In the genomic region with DNA sequence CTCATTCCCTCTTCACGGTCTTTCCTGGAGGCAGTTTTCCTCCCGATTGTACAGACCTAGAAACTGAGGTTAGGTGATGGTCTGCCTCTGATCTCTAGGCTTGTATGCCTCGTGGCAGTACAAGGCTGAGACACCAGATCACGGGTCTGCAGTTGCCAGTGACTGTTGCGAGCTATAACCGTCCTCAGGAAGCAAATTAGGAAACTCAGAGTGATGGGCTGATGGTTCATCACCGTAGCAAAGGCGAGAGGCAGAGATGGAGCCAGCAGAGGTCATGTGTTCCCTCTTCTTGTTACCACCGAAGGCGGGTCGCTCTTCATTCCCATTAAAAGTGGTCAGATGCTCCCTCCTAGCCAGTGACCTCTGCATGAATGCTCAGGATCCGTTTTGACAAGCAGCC, we compare ENCODE assay signal across 11 mouse cellular contexts. TPM values are rescaled to one million over a fixed set of nuclear protein-coding genes. Genes with fewer than 3 reads are reported as not detected.
DNase-seq lines count a peak whose midpoint lies in the region; ATAC-seq and TF ChIP-seq lines count a peak whose summit lies in the region.
"Had no signal": no experiment of that assay in that cellular context is flagged by ENCODE, and none has a peak within 500 bp of the region (broad histone marks: within the 10 kb centered on the region; RNA-seq: fewer than 3 reads in every experiment).

No protein-coding gene starts in this region.

- DNase-seq in heart, adult 18-20 months, result no peak
- no peak for DNase-seq in lung, postnatal 0 days (ENCODE audit: low spot score)
- no peak for DNase-seq in lung, postnatal 25 days (ENCODE audit: low spot score)
- DNase-seq in hindbrain, postnatal 0 days (ENCODE audit: low spot score), result peak; percentile 32
- DNase-seq in retina, postnatal 1 day, result peak; percentile 64
- no peak for DNase-seq in frontal cortex, postnatal 14 days (ENCODE audit: low spot score in 2 of 2)
- DNase-seq: adrenal gland, postnatal 36 days; cerebellum, adult 2 months; thymus, postnatal 25 days had no signal

- H3K36me3 ChIP-seq in heart, embryonic 14.5 days (ENCODE audit: control insufficient read depth, insufficient read depth, low read length), result no peaks in the 10 kb centered on the region
- no peaks in the 10 kb centered on the region for H3K36me3 ChIP-seq in lung, postnatal 0 days (ENCODE audit: insufficient read depth, low read length)
- H3K36me3 ChIP-seq in hindbrain, postnatal 0 days (ENCODE audit: insufficient read depth, low read length), result no peaks in the 10 kb centered on the region
- H3K36me3 ChIP-seq: lung, embryonic 15.5 days had no signal

- peak; percentile 3; the same call in 1 of the 2 replicates for TF ChIP-seq CTCF in lung, postnatal 0 days (IDR thresholded peaks at IDR 0.05)
- peak; percentile 22; the same call in 1 of the 2 replicates for TF ChIP-seq CTCF in hindbrain, postnatal 0 days (IDR thresholded peaks at IDR 0.05; ENCODE audit: low read depth)

- 5% methylated on average over 12 of the region's 12 CpGs for WGBS in heart, embryonic 14.5 days
- WGBS in lung, postnatal 0 days, result 46% methylated on average over 12 of the region's 12 CpGs
- 55% methylated on average over 12 of the region's 12 CpGs for WGBS in hindbrain, postnatal 0 days

- peak overlapping the region; percentile 19 for H3K4me2 ChIP-seq in heart, embryonic 14.5 days (ENCODE audit: low read length)
- H3K4me2 ChIP-seq in lung, postnatal 0 days (replicated peaks; ENCODE audit: low read depth, low read length), result no peak overlapping the region
- H3K4me2 ChIP-seq in hindbrain, postnatal 0 days (ENCODE audit: low read depth, low read length), result no peak overlapping the region
- H3K4me2 ChIP-seq: lung, embryonic 15.5 days had no signal

- H3K4me3 ChIP-seq in heart, embryonic 14.5 days (ENCODE audit: control insufficient read depth in 1 of 2, insufficient read depth in 1 of 2, low read depth in 1 of 2, low read length in 2 of 2), result no peak overlapping the region
- H3K4me3 ChIP-seq in lung, postnatal 0 days (ENCODE audit: low read depth, low read length), result no peak overlapping the region
- H3K4me3 ChIP-seq in hindbrain, postnatal 0 days (ENCODE audit: low read length), result no peak overlapping the region
- H3K4me3 ChIP-seq: lung, embryonic 15.5 days had no signal

- no peak for ATAC-seq in heart, embryonic 14.5 days (ENCODE audit: insufficient number of reproducible peaks, insufficient read depth, low FRiP score, low read depth)
- no peak for ATAC-seq in lung, postnatal 0 days
- ATAC-seq in hindbrain, postnatal 0 days, result peak; percentile 43; the same call in 1 of the 2 replicates

- peak overlapping the region; percentile 9 to 32; a peak in 1 of 4 replicates for H3K27ac ChIP-seq in heart, embryonic 14.5 days (replicated peaks in 1 of 2; ENCODE audit: control insufficient read depth in 1 of 2, insufficient read depth in 1 of 2, low read depth in 2 of 2, low read length in 2 of 2)
- no peak overlapping the region for H3K27ac ChIP-seq in lung, postnatal 0 days (ENCODE audit: low read length)
- H3K27ac ChIP-seq in hindbrain, postnatal 0 days, result no peak overlapping the region
- H3K27ac ChIP-seq: lung, embryonic 15.5 days had no signal

- no peaks in the 10 kb centered on the region for H3K9me3 ChIP-seq in heart, embryonic 14.5 days (ENCODE audit: control insufficient read depth, low read length)
- no peaks in the 10 kb centered on the region for H3K9me3 ChIP-seq in lung, postnatal 0 days (ENCODE audit: low read length)
- H3K9me3 ChIP-seq in hindbrain, postnatal 0 days (ENCODE audit: low read length), result no peaks in the 10 kb centered on the region
- H3K9me3 ChIP-seq: lung, embryonic 15.5 days had no signal

- peaks cover 49 to 85% of the 10 kb centered on the region in 2 experiments for H3K4me1 ChIP-seq in heart, embryonic 14.5 days (ENCODE audit: control insufficient read depth in 2 of 2, insufficient read depth in 2 of 2, low read length in 2 of 2)
- H3K4me1 ChIP-seq in lung, postnatal 0 days (ENCODE audit: insufficient read depth, low read depth, low read length), result peaks cover 28% of the 10 kb centered on the region; the same call in 1 of the 2 replicates
- 0 out of 2 replicates have a peak, but pooled peaks cover 4% of the 10 kb centered on the region for H3K4me1 ChIP-seq in hindbrain, postnatal 0 days (ENCODE audit: insufficient read depth, low read length)

- no peaks in the 10 kb centered on the region for H3K27me3 ChIP-seq in heart, embryonic 14.5 days (ENCODE audit: control insufficient read depth, insufficient read depth, low read length)
- H3K27me3 ChIP-seq in lung, postnatal 0 days (replicated peaks; ENCODE audit: insufficient read depth, low read length), result no peaks in the 10 kb centered on the region
- H3K27me3 ChIP-seq in hindbrain, postnatal 0 days (ENCODE audit: insufficient read depth, low read length), result no peaks in the 10 kb centered on the region
- H3K27me3 ChIP-seq: lung, embryonic 15.5 days had no signal

- no peak overlapping the region; the same call in 1 of the 2 replicates for H3K9ac ChIP-seq in heart, embryonic 14.5 days (ENCODE audit: low read length)
- no peak overlapping the region for H3K9ac ChIP-seq in lung, postnatal 0 days (replicated peaks; ENCODE audit: low read depth)
- H3K9ac ChIP-seq in hindbrain, postnatal 0 days (replicated peaks; ENCODE audit: low read length), result no peak overlapping the region
- H3K9ac ChIP-seq: lung, embryonic 15.5 days had no signal

- TF ChIP-seq EP300 in lung, postnatal 0 days (IDR thresholded peaks at IDR 0.05), result no peak

RNA-seq across cellular contexts. Expression of a gene that starts 6.4 kb away (rescaled TPM):
- polyA plus RNA-seq in heart, embryonic 14.5 days (2014; fragmentation: Nextera tagmentation; extraction: Ambion mirVana), result 13.0 and 14.5 TPM in 2 replicates
- 10 to 100 TPM; 11.3 to 12.1 TPM for total RNA-seq in heart, adult 18-20 months (2021)
- 5.5 and 6.2 TPM in 2 replicates for polyA plus RNA-seq in lung, postnatal 0 days (2015; fragmentation: Nextera tagmentation; extraction: Ambion mirVana)
- total RNA-seq in hindbrain, postnatal 0 days (2014; rRNA removed), result 7.5 and 9.1 TPM in 2 replicates
- polyA plus RNA-seq in hindbrain, postnatal 0 days (2015; fragmentation: Nextera tagmentation; extraction: Ambion mirVana), result 3.6 and 4.0 TPM in 2 replicates

Comparison
In these comparisons a context has a peak if more than half of its experiments do, and no peak if none do; other contexts are left out.
1. H3K27ac ChIP-seq: peak in heart, embryonic 14.5 days (2 of 2); none in lung, postnatal 0 days (single experiment) and hindbrain, postnatal 0 days (single experiment).
2. DNase-seq: peak in hindbrain, postnatal 0 days (single experiment) and retina, postnatal 1 day (single experiment); none in heart, adult 18-20 months (0 of 2), lung, postnatal 0 days (single experiment), lung, postnatal 25 days (single experiment) and frontal cortex, postnatal 14 days (0 of 2).